Mouse (Mus musculus) limb, embryonic 11.5 days (tissue): ENCODE results near the gene Atp6v0a1. TPM values are rescaled to one million over a fixed set of nuclear protein-coding genes. Genes with fewer than 3 reads are reported as not detected.

Experiments
- ATAC-seq: fragments of 200-750 bp; cut with Nextera tagmentation; 2 replicates; pipeline ENCODE4 v1.8.0; 2017; ENCODE audit warnings: low read depth; ENCODE audit not compliant: insufficient number of reproducible peaks, low FRiP score, low TSS enrichment
- DNase-seq: peaks from one replicate; pipeline ENCODE4 v3.0.0-alpha.2; 2015; ENCODE audit warnings: low spot score
- H3K27ac ChIP-seq: fragments of 300-500 bp; sonication (generic); replicated peaks from 2 replicates; pipeline ENCODE4 v1.5.1; 2014; ENCODE audit warnings: low read depth, mild to moderate bottlenecking, low read length
- H3K27me3 ChIP-seq: fragments of 300-500 bp; sonication (generic); 2 replicates; pipeline ENCODE4 v1.6.1; 2014; ENCODE audit warnings: mild to moderate bottlenecking, low read length, mixed read lengths; ENCODE audit not compliant: control insufficient read depth, insufficient read depth
- H3K36me3 ChIP-seq: fragments of 300-500 bp; sonication (generic); 2 replicates; pipeline ENCODE4 v1.6.1; 2014; ENCODE audit warnings: mild to moderate bottlenecking, low read length, moderate library complexity, mixed read lengths; ENCODE audit not compliant: control insufficient read depth, insufficient read depth
- H3K4me1 ChIP-seq: fragments of 300-500 bp; sonication (generic); 2 replicates; pipeline ENCODE4 v1.6.1; 2014; ENCODE audit warnings: low read length, mixed read lengths; ENCODE audit not compliant: control insufficient read depth, insufficient read depth
- H3K4me2 ChIP-seq: fragments of 300-500 bp; sonication (generic); 2 replicates; pipeline ENCODE4 v1.6.1; 2014; ENCODE audit warnings: low read depth, mild to moderate bottlenecking, moderate library complexity; ENCODE audit not compliant: severe bottlenecking
- H3K4me3 ChIP-seq: fragments of 300-500 bp; sonication (generic); 2 replicates; pipeline ENCODE4 v1.5.1; 2014; ENCODE audit warnings: low read depth, low read length
- H3K9ac ChIP-seq: fragments of 300-500 bp; sonication (generic); 2 replicates; pipeline ENCODE4 v1.6.1; 2014; ENCODE audit warnings: mild to moderate bottlenecking, low read length
- H3K9me3 ChIP-seq: fragments of 300-500 bp; sonication (generic); 2 replicates; pipeline ENCODE4 v1.6.1; 2016; ENCODE audit warnings: low read length; ENCODE audit not compliant: control insufficient read depth
- WGBS: fragments of 180-500 bp; shearing (Covaris S2); extraction: QIAGEN DNeasy Blood & Tissue Kit; methylation state at CpG from one replicate; pipeline ENCODE4 v1.1.7; 2014; 5-methylcytosine and 5-hydroxymethylcytosine counted together
- polyA plus RNA-seq: library from polyadenylated mRNA; unstranded; fragments of >200 nt; fragmentation: Nextera tagmentation; extraction: Ambion mirVana; gene quantifications from 2 replicates; pipeline ENCODE4 v1.2.1, GENCODE M21; 2014

Gene Atp6v0a1
- polyA plus RNA-seq, 1 experiment from 2014 or later, result 27.1 TPM

DNA sequence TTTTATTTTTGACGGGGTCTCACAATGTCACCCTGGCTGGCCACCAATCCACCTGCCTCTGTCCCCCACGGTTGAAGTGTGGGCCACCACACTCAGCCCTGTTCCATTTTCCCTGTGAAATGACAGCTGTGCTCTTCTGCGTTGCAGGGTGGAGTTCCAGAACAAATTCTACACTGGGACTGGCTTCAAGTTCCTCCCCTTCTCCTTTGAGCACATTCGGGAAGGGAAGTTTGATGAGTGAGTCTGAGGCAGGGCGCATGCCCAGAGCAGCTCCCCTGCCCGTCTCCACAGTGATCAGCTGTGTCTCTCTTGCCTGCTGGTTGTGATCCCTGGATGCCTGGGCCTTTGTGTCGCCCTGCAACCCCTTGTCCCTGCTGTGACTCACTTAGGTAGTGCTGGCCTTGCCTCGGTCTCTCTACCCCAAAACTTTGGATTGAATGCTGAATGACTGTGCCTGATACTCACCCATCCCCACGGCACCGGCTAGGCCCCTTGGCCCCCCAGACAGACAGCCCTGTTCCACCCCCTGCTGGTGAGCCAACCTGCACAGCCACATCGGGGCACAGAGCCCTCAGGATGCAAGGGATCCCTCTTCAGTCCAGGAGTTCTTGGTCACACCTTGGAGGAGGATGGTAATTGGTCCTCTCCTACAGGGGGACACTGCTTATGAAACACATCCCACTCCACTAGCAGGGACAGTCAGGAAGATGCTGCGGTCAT lies 53.1 kb downstream of the Atp6v0a1 start:
- WGBS, result 82% methylated on average over 12 of the region's 12 CpGs
- no peaks in the 10 kb centered on the region for H3K36me3 ChIP-seq
- ATAC-seq (no peak), DNase-seq (no peak)
- peaks cover 11% of the 10 kb centered on the region for H3K4me1 ChIP-seq
- H3K9me3 ChIP-seq, result no peaks in the 10 kb centered on the region
- H3K4me3 ChIP-seq, result no peak overlapping the region
- H3K9ac ChIP-seq, result no peak overlapping the region; the same call in 1 of the 2 replicates
- no peak overlapping the region for H3K4me2 ChIP-seq
- no peak overlapping the region for H3K27ac ChIP-seq
- no peaks in the 10 kb centered on the region for H3K27me3 ChIP-seq

DNA sequence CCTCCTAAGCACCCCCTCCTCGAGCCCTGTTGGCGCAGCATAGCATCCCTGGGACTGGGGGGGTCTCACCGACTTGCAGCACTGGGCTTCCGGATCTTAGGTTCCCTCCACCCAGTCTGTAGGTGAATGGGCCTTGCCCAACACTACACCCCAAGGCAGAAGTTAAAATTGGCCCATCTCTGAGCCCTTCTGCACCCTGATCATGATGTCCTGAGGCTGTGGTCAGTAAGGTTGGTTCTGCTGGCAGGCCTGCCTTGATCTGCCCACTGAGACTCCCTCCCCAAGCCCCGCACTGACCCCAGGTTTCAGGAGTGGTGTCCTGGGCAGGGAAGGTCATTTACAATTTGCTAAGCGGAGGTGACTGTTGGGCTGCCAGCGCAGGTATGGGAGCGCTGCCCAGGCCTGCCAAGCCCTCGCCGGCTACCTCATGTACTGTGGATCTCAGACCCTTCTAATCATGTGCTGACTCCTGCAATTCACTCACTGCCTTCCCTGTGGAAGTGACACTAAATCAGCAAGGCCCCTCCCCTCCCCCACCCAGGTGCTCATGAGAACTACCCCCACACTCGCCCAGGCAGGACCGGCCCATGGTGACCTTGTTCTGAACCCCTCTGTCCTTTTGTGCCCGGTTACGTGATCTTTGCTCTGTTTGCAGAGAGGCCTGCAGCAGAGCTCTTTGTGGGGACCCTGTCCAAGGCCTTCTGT lies 53.9 kb downstream of the Atp6v0a1 start:
- peaks cover 11% of the 10 kb centered on the region for H3K4me1 ChIP-seq

DNA sequence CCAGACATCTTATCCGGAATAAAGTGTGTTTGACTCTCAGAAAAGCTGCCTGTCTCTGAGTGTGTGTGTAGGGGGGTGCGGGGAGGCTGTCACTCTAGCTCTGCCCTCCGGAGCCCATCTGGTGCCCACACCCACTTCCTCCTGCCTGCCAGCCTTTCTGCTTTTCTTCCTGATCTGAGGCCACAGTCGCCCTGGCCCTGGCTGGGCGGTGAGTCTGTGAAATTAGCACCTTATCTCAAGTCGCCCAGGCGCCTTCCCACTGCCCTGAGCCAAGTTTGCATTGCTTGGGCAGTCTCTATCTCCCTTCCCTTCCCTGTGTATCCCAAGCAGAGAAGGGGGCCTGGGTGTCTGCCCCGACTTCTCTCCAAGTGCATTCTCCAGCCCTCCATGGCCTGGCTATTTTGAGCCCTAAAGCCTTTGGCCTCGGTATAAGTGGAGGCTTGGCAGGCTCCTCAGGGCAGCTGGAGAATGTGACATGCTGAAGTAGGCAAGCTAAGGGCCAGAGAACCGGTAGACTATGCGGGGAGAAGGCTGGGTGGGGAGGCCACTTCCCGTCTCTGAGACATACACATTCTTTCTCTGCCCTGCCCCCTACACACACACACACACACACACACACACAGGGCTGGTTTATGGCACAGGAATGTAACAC lies 54.5 kb downstream of the Atp6v0a1 start:
- no peaks in the 10 kb centered on the region for H3K9me3 ChIP-seq
- H3K27me3 ChIP-seq, result no peaks in the 10 kb centered on the region
- H3K4me3 ChIP-seq, result no peak overlapping the region
- H3K4me1 ChIP-seq, result peaks cover 11% of the 10 kb centered on the region
- H3K9ac ChIP-seq, result peak overlapping the region; percentile 22; the same call in 1 of the 2 replicates
- H3K27ac ChIP-seq, result peak overlapping the region; percentile 81
- WGBS, result 30% methylated on average over 12 of the region's 12 CpGs
- no peak overlapping the region; the same call in 1 of the 2 replicates for H3K4me2 ChIP-seq
- ATAC-seq (no peak), DNase-seq (no peak)
- H3K36me3 ChIP-seq, result no peaks in the 10 kb centered on the region

More for the DNA sequence above, 53.9 kb downstream of the Atp6v0a1 start:
- DNase-seq (no peak), ATAC-seq (no peak)
- Histone ChIP-seq H3K27me3 (no peaks in the 10 kb centered on the region), H3K9ac (peak overlapping the region; percentile 22), H3K4me3 (no peak overlapping the region), H3K9me3 (no peaks in the 10 kb centered on the region), H3K36me3 (no peaks in the 10 kb centered on the region), H3K27ac (peak overlapping the region; percentile 81), H3K4me2 (no peak overlapping the region; the same call in 1 of the 2 replicates)
- WGBS, result 64% methylated on average over 14 of the region's 14 CpGs

DNA sequence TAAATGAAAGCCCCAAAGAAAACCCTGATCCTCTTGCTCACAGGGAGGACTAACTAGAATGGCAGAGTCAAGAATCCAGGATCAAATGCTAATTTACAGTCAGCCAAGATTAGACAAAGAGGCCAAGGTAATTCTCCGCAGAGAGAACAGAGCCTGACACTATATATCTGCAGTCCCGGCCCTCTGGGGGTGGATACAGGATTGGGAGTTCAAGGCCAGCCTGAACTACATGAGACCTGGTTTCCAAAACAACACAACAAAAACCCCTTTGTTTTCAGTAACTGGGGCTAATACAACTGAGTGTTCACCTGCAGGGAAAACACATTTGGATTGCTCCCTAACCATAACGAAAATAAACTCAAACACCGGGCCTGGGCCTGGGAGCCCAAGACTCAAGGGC lies 55.2 kb downstream of the Atp6v0a1 start:
- Histone ChIP-seq H3K9ac (no peak overlapping the region), H3K27me3 (no peaks in the 10 kb centered on the region), H3K4me3 (no peak overlapping the region), H3K27ac (no peak overlapping the region), H3K9me3 (no peaks in the 10 kb centered on the region), H3K4me2 (no peak overlapping the region), H3K36me3 (no peaks in the 10 kb centered on the region), H3K4me1 (peaks cover 11% of the 10 kb centered on the region)
- WGBS, result 80% methylated on average over 4 of the region's 4 CpGs
- ATAC-seq (no peak), DNase-seq (no peak)

DNA sequence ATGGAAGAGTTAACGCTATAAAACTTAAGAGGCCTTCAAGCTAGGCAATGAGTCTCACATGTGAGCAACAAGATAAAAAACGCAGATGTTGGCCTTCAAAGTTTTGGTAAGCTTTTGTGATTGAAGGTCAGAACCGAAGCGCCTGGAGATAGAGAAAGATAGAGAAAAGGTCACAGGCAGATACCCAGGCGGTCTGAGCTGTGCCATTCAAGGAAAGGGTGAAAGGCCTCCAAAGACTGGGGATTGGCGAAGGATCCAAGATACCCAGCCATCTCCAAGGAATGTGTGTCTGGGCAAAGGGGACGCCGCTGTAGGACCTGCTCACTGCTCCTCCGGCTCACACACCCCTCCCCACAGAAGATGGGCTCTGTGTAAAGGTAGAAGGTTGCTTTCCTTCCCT lies 55.8 kb downstream of the Atp6v0a1 start:
- no peak for DNase-seq
- Histone ChIP-seq H3K9ac (no peak overlapping the region), H3K4me3 (no peak overlapping the region), H3K9me3 (no peaks in the 10 kb centered on the region), H3K27ac (no peak overlapping the region), H3K4me2 (no peak overlapping the region), H3K27me3 (no peaks in the 10 kb centered on the region), H3K4me1 (peaks cover 11% of the 10 kb centered on the region), H3K36me3 (no peaks in the 10 kb centered on the region)
- no peak for ATAC-seq
- 95% methylated on average over 9 of the region's 9 CpGs for WGBS

DNA sequence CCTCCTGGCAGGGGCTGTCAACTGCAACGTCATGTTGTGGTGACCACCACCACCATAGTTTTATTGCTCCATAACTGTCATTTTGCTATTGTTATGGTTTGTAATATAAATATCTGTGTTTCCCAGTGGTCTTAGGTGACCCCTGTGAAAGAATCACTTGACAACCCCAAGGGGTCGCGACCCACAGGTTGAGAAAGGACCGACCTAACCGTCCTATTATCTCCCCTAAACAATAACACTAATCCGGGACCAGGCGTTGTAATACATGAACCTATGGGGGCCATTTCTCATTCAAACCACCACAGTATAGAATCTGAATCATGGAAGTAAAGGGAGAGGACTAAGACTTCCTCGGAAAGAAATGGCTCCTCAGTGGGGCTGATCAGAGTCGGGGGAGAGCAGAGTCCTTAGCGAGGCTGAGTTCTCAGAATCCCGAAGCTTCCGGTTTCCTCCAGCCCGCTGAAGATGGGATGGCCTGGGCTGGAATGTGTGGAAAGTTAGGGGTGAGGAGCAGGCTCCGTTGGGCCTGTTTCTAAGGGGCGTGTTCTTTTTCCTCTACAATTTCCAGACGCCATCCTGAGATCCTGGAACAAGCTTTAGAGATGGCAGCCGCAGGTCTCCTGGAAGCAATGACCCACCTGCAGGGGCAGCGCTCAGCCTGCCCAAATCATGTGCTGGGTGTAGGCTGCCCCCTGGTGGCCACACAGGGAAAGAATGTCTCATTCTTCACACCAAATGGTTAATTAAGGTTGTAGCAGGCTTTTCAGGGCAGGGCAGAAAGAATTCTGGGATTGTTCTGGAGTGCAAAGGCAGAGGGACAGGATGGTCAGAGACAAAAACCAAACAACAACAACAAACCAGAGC lies 57.5 kb downstream of the Atp6v0a1 start:
- peak; percentile 92 for DNase-seq
- Histone ChIP-seq H3K27me3 (0 out of 2 replicates have a peak, but pooled peaks cover 2% of the 10 kb centered on the region), H3K9me3 (no peaks in the 10 kb centered on the region), H3K4me1 (peaks cover 11% of the 10 kb centered on the region), H3K36me3 (no peaks in the 10 kb centered on the region), H3K9ac (no peak overlapping the region), H3K27ac (no peak overlapping the region), H3K4me3 (peak overlapping the region; percentile 12; the same call in 1 of the 2 replicates), H3K4me2 (peak overlapping the region; percentile 43)
- 22% methylated on average over 18 of the region's 18 CpGs for WGBS
- no peak for ATAC-seq

DNA sequence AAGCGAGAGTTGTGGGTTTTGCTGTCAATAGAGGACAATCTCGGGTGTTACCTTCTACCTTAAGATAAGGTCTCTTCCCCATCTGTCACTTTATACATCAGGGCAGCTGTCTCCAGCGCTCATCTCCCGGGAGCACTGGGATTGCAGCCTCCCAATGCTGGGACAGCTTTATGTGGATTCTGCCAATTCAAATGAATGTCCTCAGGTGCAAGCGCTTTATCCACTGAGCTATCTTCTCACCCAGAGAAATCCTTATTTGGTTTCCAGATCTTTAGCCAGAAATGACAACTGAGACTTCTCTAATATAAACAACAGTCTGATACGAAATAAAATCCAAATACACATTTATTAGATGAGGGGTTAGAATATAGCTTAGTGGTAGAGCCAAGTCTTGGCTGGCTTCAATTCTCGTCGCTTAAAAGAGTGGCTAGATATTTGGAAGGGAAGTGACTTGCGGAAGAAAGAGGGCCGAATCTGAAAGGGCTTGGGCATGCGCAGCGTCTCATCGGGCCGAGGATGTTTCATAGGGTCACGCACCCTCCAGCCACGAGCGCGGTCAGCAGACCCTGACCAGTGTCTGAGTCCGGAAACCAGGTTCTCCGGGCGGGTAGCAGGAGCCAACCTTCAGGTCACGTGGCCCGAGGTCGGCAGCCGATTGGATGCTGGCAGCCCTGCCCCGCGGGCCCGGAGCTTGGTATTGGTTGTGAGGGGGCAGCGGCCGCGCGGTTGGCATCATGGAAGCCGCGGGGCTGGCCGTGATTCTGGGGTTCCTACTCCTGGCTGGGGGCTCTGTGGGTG lies 60.3 kb downstream of the Atp6v0a1 start, which contains the start of gene Naglu:
Gene Naglu, plus strand, starts transcription at position 622 of the 798 bp plus-strand sequence.
- ATAC-seq (peak; percentile 72; the same call in 1 of the 2 replicates), DNase-seq (peak; percentile 91)
- Histone ChIP-seq H3K4me1 (no peaks in the 10 kb centered on the region), H3K27me3 (0 out of 2 replicates have a peak, but pooled peaks cover 2% of the 10 kb centered on the region), H3K9ac (peak within 1 kb of the TSS; percentile 76), H3K9me3 (no peaks in the 10 kb centered on the region), H3K4me3 (peak within 1 kb of the TSS; percentile 78), H3K27ac (no peak within 1 kb of the TSS), H3K4me2 (peak within 1 kb of the TSS; percentile 96), H3K36me3 (no peaks in the 10 kb centered on the region)
- 6% methylated on average over 35 of the region's 35 CpGs for WGBS
